In genomic region chr11:107968147-107968546, GRCm38 (mm10) we compare ENCODE assay signal across 14 mouse cellular contexts. TPM values are rescaled to one million over a fixed set of nuclear protein-coding genes. Genes with fewer than 3 reads are reported as not detected.
DNase-seq lines count a peak whose midpoint lies in the region; ATAC-seq and TF ChIP-seq lines count a peak whose summit lies in the region.
"Had no signal": no experiment of that assay in that cellular context is flagged by ENCODE, and none has a peak within 500 bp of the region (broad histone marks: within the 10 kb centered on the region; RNA-seq: fewer than 3 reads in every experiment).

No protein-coding gene starts in this region.

- H3K4me1 ChIP-seq in forebrain, embryonic 15.5 days: peaks cover 63% of the 10 kb centered on the region
- H3K4me1 ChIP-seq in forebrain, embryonic 11.5 days (replicated peaks; ENCODE audit: control insufficient read depth, insufficient read depth, low read length): peaks cover 3% of the 10 kb centered on the region
- no peaks in the 10 kb centered on the region for H3K4me1 ChIP-seq in lung, adult 2 months (ENCODE audit: control insufficient read depth, insufficient read depth, low read length)
- 0 out of 2 replicates have a peak, but pooled peaks cover 15% of the 10 kb centered on the region for H3K4me1 ChIP-seq in kidney, postnatal 0 days (replicated peaks; ENCODE audit: insufficient read depth, low read length)
- H3K4me1 ChIP-seq: heart, embryonic 15.5 days had no signal

- no peak for TF ChIP-seq CTCF in lung, adult 2 months (IDR thresholded peaks at IDR 0.05; ENCODE audit: insufficient read depth, low read length)
- no peak for TF ChIP-seq CTCF in kidney, postnatal 0 days (IDR thresholded peaks at IDR 0.05; ENCODE audit: low read depth)

- H3K27me3 ChIP-seq in forebrain, embryonic 15.5 days: no peaks in the 10 kb centered on the region
- no peaks in the 10 kb centered on the region for H3K27me3 ChIP-seq in forebrain, embryonic 11.5 days (ENCODE audit: control insufficient read depth, insufficient read depth, low read length)
- H3K27me3 ChIP-seq in kidney, postnatal 0 days (ENCODE audit: insufficient read depth, low read length): no peaks in the 10 kb centered on the region
- H3K27me3 ChIP-seq: heart, embryonic 15.5 days; midbrain, embryonic 15.5 days; Patski had no signal

- no peak for DNase-seq in forebrain, embryonic 11.5 days (ENCODE audit: low spot score)
- peak; percentile 7 to 13 for DNase-seq in lung, adult 18-20 months
- no peak for DNase-seq in lung, adult 2 months
- peak; percentile 53 for DNase-seq in kidney, postnatal 0 days (ENCODE audit: low spot score)
- DNase-seq in lung, postnatal 36 days: peak; percentile 29
- DNase-seq in layer of hippocampus, adult 9-11 months: no peak
- DNase-seq: cerebellum, adult 9-11 months; right cerebral cortex, postnatal 14 days had no signal

- no peaks in the 10 kb centered on the region for H3K9me3 ChIP-seq in forebrain, embryonic 15.5 days
- H3K9me3 ChIP-seq in forebrain, embryonic 11.5 days (ENCODE audit: control insufficient read depth, low read length): no peaks in the 10 kb centered on the region
- H3K9me3 ChIP-seq in kidney, postnatal 0 days (replicated peaks; ENCODE audit: low read length): no peaks in the 10 kb centered on the region
- H3K9me3 ChIP-seq: heart, embryonic 15.5 days; midbrain, embryonic 15.5 days had no signal

- H3K9ac ChIP-seq in forebrain, embryonic 15.5 days (replicated peaks): no peak overlapping the region
- no peak overlapping the region for H3K9ac ChIP-seq in forebrain, embryonic 11.5 days (ENCODE audit: low read length)
- no peak overlapping the region for H3K9ac ChIP-seq in kidney, postnatal 0 days (ENCODE audit: low read depth, low read length)
- H3K9ac ChIP-seq: heart, embryonic 15.5 days; midbrain, embryonic 15.5 days had no signal

- no peaks in the 10 kb centered on the region for H3K36me3 ChIP-seq in forebrain, embryonic 15.5 days
- H3K36me3 ChIP-seq in forebrain, embryonic 11.5 days (ENCODE audit: control insufficient read depth, insufficient read depth, low read length): no peaks in the 10 kb centered on the region
- H3K36me3 ChIP-seq in kidney, postnatal 0 days (ENCODE audit: insufficient read depth, low read length): no peaks in the 10 kb centered on the region
- H3K36me3 ChIP-seq: midbrain, embryonic 15.5 days had no signal

- 54% methylated on average over 13 of the region's 13 CpGs for WGBS in forebrain, embryonic 15.5 days
- WGBS in forebrain, embryonic 11.5 days: 70% methylated on average over 13 of the region's 13 CpGs
- 54% methylated on average over 13 of the region's 13 CpGs for WGBS in lung, adult 2 months
- 35% methylated on average over 13 of the region's 13 CpGs for WGBS in kidney, postnatal 0 days

- no peak overlapping the region for H3K4me2 ChIP-seq in forebrain, embryonic 15.5 days (replicated peaks)
- H3K4me2 ChIP-seq in forebrain, embryonic 11.5 days (ENCODE audit: low read depth, low read length, severe bottlenecking): no peak overlapping the region
- no peak overlapping the region for H3K4me2 ChIP-seq in kidney, postnatal 0 days (ENCODE audit: low read length)
- H3K4me2 ChIP-seq: heart, embryonic 15.5 days; midbrain, embryonic 15.5 days had no signal

- H3K27ac ChIP-seq in forebrain, embryonic 15.5 days (replicated peaks): peak overlapping the region; percentile 67
- H3K27ac ChIP-seq in forebrain, embryonic 11.5 days (ENCODE audit: low read depth, low read length): no peak overlapping the region
- no peak overlapping the region for H3K27ac ChIP-seq in kidney, postnatal 0 days
- H3K27ac ChIP-seq: heart, embryonic 15.5 days; midbrain, embryonic 15.5 days had no signal

- no peak overlapping the region for H3K4me3 ChIP-seq in forebrain, embryonic 15.5 days
- no peak overlapping the region for H3K4me3 ChIP-seq in forebrain, embryonic 11.5 days (ENCODE audit: low read depth, low read length)
- no peak overlapping the region for H3K4me3 ChIP-seq in lung, adult 2 months (replicated peaks; ENCODE audit: extremely low read depth, low read depth, low read length)
- no peak overlapping the region for H3K4me3 ChIP-seq in kidney, postnatal 0 days (replicated peaks; ENCODE audit: low read depth, low read length)
- H3K4me3 ChIP-seq: heart, embryonic 15.5 days; midbrain, embryonic 15.5 days had no signal

- ATAC-seq in forebrain, embryonic 15.5 days (replicated peaks): no peak
- no peak for ATAC-seq in forebrain, embryonic 11.5 days (replicated peaks; ENCODE audit: low FRiP score)
- no peak for ATAC-seq in kidney, postnatal 0 days (replicated peaks; ENCODE audit: low FRiP score, low read depth)
- no peak for ATAC-seq in megakaryocyte progenitor cell, adult 5-6 weeks (replicated peaks; ENCODE audit: poor library complexity)
- ATAC-seq: midbrain, embryonic 15.5 days; Patski had no signal

- TF ChIP-seq POLR2A in lung, adult 2 months (IDR thresholded peaks at IDR 0.05; ENCODE audit: borderline replicate concordance, extremely low read depth, low read depth, low read length): no peak

RNA-seq across cellular contexts. Expression of gene Cacng5, which starts 53.3 kb away (rescaled TPM):
- 5.6 and 7.2 TPM in 2 replicates for polyA plus RNA-seq in forebrain, embryonic 15.5 days (2015; fragmentation: Nextera tagmentation; extraction: Ambion mirVana)
- 0.69 and 1.1 TPM in 2 replicates for polyA plus RNA-seq in forebrain, embryonic 11.5 days (2014; fragmentation: Nextera tagmentation; extraction: Ambion mirVana)
- polyA plus RNA-seq in lung, adult 2 months (2012; rRNA removed): 0.02 and 0.07 TPM in 2 replicates
- 0.04 and 0.09 TPM in 2 replicates for polyA plus RNA-seq in kidney, postnatal 0 days (2015; fragmentation: Nextera tagmentation; extraction: Ambion mirVana)
- total RNA-seq in megakaryocyte progenitor cell, adult 5-6 weeks (2015): not detected in 2 replicates
- not detected in 2 replicates for total RNA-seq in megakaryocyte progenitor cell, adult 5-6 weeks (2017)
- total RNA-seq: liver, adult 2 months had no signal
- polyA plus RNA-seq: liver, adult 2 months; Patski had no signal

Comparison
In these comparisons a context has a peak if more than half of its experiments do, and no peak if none do; other contexts are left out.
1. DNase-seq: peak in lung, adult 18-20 months (2 of 2), kidney, postnatal 0 days (single experiment) and lung, postnatal 36 days (single experiment); none in forebrain, embryonic 11.5 days (single experiment), lung, adult 2 months (single experiment) and layer of hippocampus, adult 9-11 months (single experiment).